Mouse (Mus musculus): ENCODE measurements at regions not wholly inside any gene's neighbourhood (a gene's known extent, or its start where the extent isn't known, plus 50 kb on each side); places are given as distances from the start of the nearest gene placed in this dataset.

DNA sequence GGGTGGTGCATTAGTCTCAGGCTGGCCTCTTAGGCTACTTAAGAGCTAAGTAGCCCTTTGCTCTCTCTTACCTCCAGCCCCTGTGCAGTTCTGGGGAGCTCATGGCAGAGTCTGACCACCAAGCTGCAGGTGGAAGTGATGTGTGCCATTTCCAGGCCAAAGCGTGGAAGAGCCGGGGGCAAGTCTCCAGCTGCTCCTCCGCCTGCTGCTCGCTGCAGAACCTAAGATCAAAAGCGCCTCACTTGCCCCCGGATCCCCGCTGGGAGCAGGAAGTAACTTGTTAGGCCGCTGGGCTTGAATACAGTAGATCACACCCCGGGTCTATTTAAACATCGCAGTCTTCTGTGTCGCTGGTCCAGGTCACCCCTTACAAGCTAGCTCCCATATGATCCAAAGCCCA is 246.8 kb upstream of the Prox1 start:
- TF ChIP-seq POLR2A (IDR thresholded peaks at IDR 0.05; ENCODE audit: low read depth, low read length) (no peak), CTCF (IDR thresholded peaks at IDR 0.05; ENCODE audit: extremely low read depth, insufficient read length, insufficient replicate concordance, low read depth, low read length) (no peak)
